Mouse (Mus musculus) retina, postnatal 7 days (tissue): ENCODE measurements at regions not wholly inside any gene's neighbourhood (a gene's known extent, or its start where the extent isn't known, plus 50 kb on each side); places are given as distances from the start of the nearest gene placed in this dataset.

Source experiments
- DNase-seq: peaks from one replicate; pipeline ENCODE4 v3.0.0-alpha.2; 2012; ENCODE audit warnings: low read depth, low spot score

GRCm38 (mm10) chr16:42677211-42677610 lies 198.5 kb upstream of the Zbtb20 start:
- DNase-seq: no peak

- no peak for DNase-seq
These were observed 199.1 kb upstream of the Zbtb20 start for GRCm38 (mm10) chr16:42676406-42677075.

- no peak for DNase-seq
These were observed 200.7 kb upstream of the Zbtb20 start for GRCm38 (mm10) chr16:42675031-42675430.

- DNase-seq: no peak
These were observed 209.1 kb upstream of the Zbtb20 start for GRCm38 (mm10) chr16:42666601-42667000.

GRCm38 (mm10) chr16:42651904-42652732 lies 223.6 kb upstream of the Zbtb20 start:
- no peak for DNase-seq

- no peak for DNase-seq
These were observed 225.9 kb upstream of the Zbtb20 start for GRCm38 (mm10) chr16:42649767-42650166.

GRCm38 (mm10) chr16:42648531-42649142 lies 227.0 kb upstream of the Zbtb20 start:
- DNase-seq: no peak

- DNase-seq: no peak
These were observed 227.9 kb upstream of the Zbtb20 start for GRCm38 (mm10) chr16:42647762-42648161.

GRCm38 (mm10) chr16:42635766-42636165 lies 239.9 kb upstream of the Zbtb20 start:
- no peak for DNase-seq

GRCm38 (mm10) chr16:42627675-42628074 lies 248.0 kb upstream of the Zbtb20 start:
- DNase-seq: no peak

- no peak for DNase-seq
These were observed 259.8 kb upstream of the Zbtb20 start for GRCm38 (mm10) chr16:42615920-42616319.

- no peak for DNase-seq
These were observed 263.7 kb upstream of the Zbtb20 start for GRCm38 (mm10) chr16:42612011-42612410.

GRCm38 (mm10) chr16:42608336-42608735 lies 267.3 kb upstream of the Zbtb20 start:
- DNase-seq: no peak

- DNase-seq: no peak
These were observed 251.9 kb upstream of the Gap43 start for GRCm38 (mm10) chr16:42592321-42592720.

GRCm38 (mm10) chr16:42591530-42591929 lies 251.1 kb upstream of the Gap43 start:
- no peak for DNase-seq

GRCm38 (mm10) chr16:42586196-42586595 lies 245.7 kb upstream of the Gap43 start:
- DNase-seq: no peak

- DNase-seq: peak; percentile 30
These were observed 235.1 kb upstream of the Gap43 start for GRCm38 (mm10) chr16:42575517-42575946.

GRCm38 (mm10) chr16:42574978-42575377 lies 234.5 kb upstream of the Gap43 start:
- no peak for DNase-seq

- no peak for DNase-seq
These were observed 230.0 kb upstream of the Gap43 start for GRCm38 (mm10) chr16:42570246-42570996.

- no peak for DNase-seq
These were observed 228.9 kb upstream of the Gap43 start for GRCm38 (mm10) chr16:42569335-42569734.

- DNase-seq: no peak
These were observed 209.1 kb upstream of the Gap43 start for GRCm38 (mm10) chr16:42549591-42549990.
